Mouse (Mus musculus): ENCODE results near the gene Tmem150c. TPM values are rescaled to one million over a fixed set of nuclear protein-coding genes. Genes with fewer than 3 reads are reported as not detected.

The Tmem150c gene
- polyA plus RNA-seq, 1 experiment from 2014 or later: 0.59 TPM

DNA sequence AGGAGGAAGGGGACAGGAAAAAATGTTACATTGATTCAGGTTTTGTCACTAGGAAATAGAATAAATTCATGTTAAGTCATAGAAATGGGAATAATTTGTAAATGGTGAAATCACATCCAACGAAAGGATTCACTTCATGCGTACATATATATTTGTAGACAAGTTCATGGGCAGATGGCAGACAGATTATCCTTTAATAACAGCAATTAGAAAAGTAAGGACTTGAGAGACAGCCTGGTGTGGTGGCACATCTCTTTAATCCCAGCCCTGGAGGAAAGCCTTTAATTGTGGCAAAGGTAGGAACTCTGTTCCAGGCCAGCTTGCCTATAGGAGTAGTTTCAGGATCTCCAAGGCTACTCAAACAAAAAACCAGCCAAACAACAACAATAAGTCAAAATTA, 90.1 kb downstream of the Tmem150c start:
- H3K9ac ChIP-seq: no peak overlapping the region
- no peak overlapping the region for H3K27ac ChIP-seq (replicated peaks)
- H3K4me3 ChIP-seq (replicated peaks): no peak overlapping the region
- peaks cover 18% of the 10 kb centered on the region for H3K36me3 ChIP-seq (replicated peaks)
- no peak overlapping the region for H3K4me2 ChIP-seq
- no peaks in the 10 kb centered on the region for H3K4me1 ChIP-seq (replicated peaks)
- no peak for ATAC-seq (ENCODE audit: insufficient read depth)
- no peaks in the 10 kb centered on the region for H3K9me3 ChIP-seq (replicated peaks)
- no peaks in the 10 kb centered on the region for H3K27me3 ChIP-seq
- 71% methylated on average over 2 of the region's 2 CpGs for WGBS (ENCODE audit: insufficient replicate concordance)

DNA sequence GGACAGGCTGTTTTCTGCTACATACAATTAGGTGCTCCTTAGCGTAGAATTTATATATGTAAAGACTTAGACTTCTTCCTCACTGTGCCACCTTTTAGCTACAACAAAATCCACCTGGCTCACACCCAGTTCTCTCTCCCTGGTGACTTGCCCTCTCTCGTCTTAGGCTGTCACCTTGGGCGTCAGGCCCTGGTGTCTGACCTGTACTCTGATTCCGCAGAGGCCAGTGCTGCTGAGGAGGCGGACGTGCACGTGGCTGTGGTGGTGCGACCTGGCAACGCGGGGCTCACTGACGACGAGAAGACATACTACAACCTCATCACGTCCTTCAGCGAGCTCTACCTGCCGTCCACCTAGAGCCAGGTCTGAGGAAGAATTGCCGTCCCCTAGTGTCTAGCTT, 92.0 kb downstream of the Tmem150c start:
- Histone ChIP-seq H3K27me3 (no peaks in the 10 kb centered on the region), H3K4me1 (replicated peaks) (no peaks in the 10 kb centered on the region), H3K27ac (replicated peaks) (no peak overlapping the region), H3K4me2 (no peak overlapping the region), H3K9me3 (replicated peaks) (no peaks in the 10 kb centered on the region), H3K9ac (no peak overlapping the region), H3K4me3 (replicated peaks) (no peak overlapping the region), H3K36me3 (replicated peaks) (peaks cover 28% of the 10 kb centered on the region)
- WGBS (ENCODE audit: insufficient replicate concordance): 85% methylated on average over 16 of the region's 16 CpGs
- no peak for ATAC-seq (ENCODE audit: insufficient read depth)

DNA sequence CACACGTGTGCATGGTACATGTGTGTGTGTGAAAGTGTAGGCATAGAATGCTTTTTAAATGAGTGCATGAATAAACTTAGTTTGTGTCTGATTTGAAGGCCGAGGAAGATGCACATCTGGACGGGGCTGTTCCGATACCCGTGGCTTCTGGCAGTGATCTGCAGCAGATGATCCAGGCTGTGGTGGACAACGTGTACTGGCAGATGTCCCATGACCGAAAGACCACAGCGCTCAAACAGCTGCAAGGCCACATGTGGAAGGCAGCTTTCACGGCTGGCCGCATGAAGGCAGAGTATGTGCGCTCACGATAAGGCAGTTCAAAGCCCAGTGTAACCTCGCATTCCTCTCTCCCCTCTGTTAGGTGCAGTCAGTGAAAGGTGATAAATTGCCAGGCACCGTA, 98.7 kb downstream of the Tmem150c start:
- no peak overlapping the region for H3K4me3 ChIP-seq (replicated peaks)
- H3K27me3 ChIP-seq: no peaks in the 10 kb centered on the region
- no peak for ATAC-seq (ENCODE audit: insufficient read depth)
- H3K4me2 ChIP-seq: no peak overlapping the region
- H3K9ac ChIP-seq: no peak overlapping the region
- H3K4me1 ChIP-seq (replicated peaks): peaks cover 2% of the 10 kb centered on the region
- H3K9me3 ChIP-seq (replicated peaks): no peaks in the 10 kb centered on the region
- H3K36me3 ChIP-seq (replicated peaks): peaks cover 51% of the 10 kb centered on the region
- WGBS (ENCODE audit: insufficient replicate concordance): 85% methylated on average over 14 of the region's 14 CpGs
- H3K27ac ChIP-seq (replicated peaks): no peak overlapping the region

DNA sequence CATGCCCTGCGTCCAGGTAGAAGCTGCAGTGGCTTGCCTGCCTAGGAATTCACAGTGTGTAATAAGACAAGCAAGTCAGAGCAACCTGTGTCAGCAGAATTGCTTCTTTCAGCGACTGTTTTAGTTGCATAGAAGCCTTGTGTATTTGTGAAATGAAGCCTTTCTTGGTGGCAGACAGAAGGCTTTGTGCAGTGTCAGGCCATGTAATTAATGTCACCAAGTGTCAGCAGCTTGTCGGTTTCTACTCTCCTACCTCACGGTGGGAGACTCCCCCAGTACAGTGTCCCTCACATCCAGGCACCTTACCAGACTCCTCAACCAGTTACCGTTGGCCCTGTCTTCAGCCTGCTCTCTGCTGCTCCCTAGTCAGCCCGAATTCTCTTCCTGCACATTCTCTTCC, 100.3 kb downstream of the Tmem150c start:
- H3K4me1 ChIP-seq (replicated peaks): peaks cover 18% of the 10 kb centered on the region
- 72% methylated on average over 6 of the region's 6 CpGs for WGBS (ENCODE audit: insufficient replicate concordance)
- H3K4me2 ChIP-seq: no peak overlapping the region
- no peaks in the 10 kb centered on the region for H3K27me3 ChIP-seq
- H3K9me3 ChIP-seq (replicated peaks): no peaks in the 10 kb centered on the region
- H3K9ac ChIP-seq: no peak overlapping the region
- no peak overlapping the region for H3K4me3 ChIP-seq (replicated peaks)
- no peak for ATAC-seq (ENCODE audit: insufficient read depth)
- peaks cover 39% of the 10 kb centered on the region for H3K36me3 ChIP-seq (replicated peaks)
- H3K27ac ChIP-seq (replicated peaks): no peak overlapping the region

DNA sequence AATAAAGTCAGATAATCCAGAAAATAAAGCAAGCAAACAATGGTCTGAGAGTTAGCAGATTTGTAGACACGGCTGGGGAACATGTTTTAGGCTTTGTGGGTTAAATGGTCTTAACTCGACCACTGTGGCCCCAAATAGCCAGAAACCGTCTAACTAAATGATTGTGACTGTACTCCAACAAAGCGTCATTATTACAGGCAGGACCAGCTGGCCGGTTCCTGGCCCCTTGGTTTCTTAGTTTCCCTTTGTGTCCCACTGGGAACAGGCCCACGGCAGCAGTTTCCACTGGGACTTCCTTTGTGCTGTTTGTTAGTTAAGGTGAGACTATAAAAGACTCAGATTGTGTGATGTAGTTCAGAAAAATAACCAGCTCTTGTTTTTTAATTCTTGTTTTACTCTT, 100.9 kb downstream of the Tmem150c start:
- 71% methylated on average over 6 of the region's 6 CpGs for WGBS (ENCODE audit: insufficient replicate concordance)
- peaks cover 34% of the 10 kb centered on the region for H3K36me3 ChIP-seq (replicated peaks)
- no peaks in the 10 kb centered on the region for H3K27me3 ChIP-seq
- no peak for ATAC-seq (ENCODE audit: insufficient read depth)
- H3K9me3 ChIP-seq (replicated peaks): no peaks in the 10 kb centered on the region
- no peak overlapping the region for H3K27ac ChIP-seq (replicated peaks)
- no peak overlapping the region for H3K9ac ChIP-seq
- peaks cover 22% of the 10 kb centered on the region for H3K4me1 ChIP-seq (replicated peaks)
- no peak overlapping the region for H3K4me2 ChIP-seq
- H3K4me3 ChIP-seq (replicated peaks): no peak overlapping the region

DNA sequence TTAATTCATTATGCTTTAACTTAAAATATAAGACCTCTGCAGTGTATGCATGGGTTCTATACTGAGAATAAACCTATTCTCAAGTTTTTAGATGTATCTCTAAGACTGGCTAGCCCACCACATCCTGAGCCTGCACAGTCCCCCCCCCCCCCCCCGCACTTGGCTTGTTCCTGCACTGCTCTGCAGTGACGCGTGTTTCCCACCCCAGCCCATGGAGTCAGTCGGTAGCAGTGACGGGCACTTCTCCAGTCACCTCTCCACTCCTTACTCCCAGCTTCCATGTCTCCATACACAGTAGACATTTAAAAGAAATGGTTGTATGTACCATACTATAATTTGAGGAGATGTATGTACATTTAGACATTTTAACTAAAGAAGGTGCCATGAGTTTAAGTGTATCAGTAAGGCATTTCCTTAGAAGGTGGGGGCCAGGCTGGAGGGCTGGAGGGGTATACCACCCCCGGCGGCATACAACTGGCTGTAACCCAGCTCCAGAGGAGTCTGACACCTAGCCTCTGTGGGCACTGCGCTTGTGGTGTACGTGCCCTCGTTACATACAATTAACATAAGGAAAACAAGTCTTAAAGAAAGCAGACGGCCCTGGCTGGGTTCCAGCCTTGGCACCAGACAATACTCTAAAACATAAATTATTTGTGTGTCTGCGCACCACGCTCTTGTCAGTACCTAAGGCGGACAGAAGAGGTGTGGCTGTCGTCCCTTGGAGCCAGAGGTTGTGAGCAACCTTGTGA, 102.0 kb downstream of the Tmem150c start:
- Histone ChIP-seq H3K27me3 (no peaks in the 10 kb centered on the region), H3K9ac (no peak overlapping the region), H3K4me3 (replicated peaks) (no peak overlapping the region), H3K9me3 (replicated peaks) (no peaks in the 10 kb centered on the region), H3K4me1 (replicated peaks) (peaks cover 22% of the 10 kb centered on the region), H3K4me2 (no peak overlapping the region), H3K36me3 (replicated peaks) (peaks cover 31% of the 10 kb centered on the region), H3K27ac (replicated peaks) (no peak overlapping the region)
- no peak for ATAC-seq (ENCODE audit: insufficient read depth)
- 82% methylated on average over 14 of the region's 15 CpGs for WGBS (ENCODE audit: insufficient replicate concordance)

DNA sequence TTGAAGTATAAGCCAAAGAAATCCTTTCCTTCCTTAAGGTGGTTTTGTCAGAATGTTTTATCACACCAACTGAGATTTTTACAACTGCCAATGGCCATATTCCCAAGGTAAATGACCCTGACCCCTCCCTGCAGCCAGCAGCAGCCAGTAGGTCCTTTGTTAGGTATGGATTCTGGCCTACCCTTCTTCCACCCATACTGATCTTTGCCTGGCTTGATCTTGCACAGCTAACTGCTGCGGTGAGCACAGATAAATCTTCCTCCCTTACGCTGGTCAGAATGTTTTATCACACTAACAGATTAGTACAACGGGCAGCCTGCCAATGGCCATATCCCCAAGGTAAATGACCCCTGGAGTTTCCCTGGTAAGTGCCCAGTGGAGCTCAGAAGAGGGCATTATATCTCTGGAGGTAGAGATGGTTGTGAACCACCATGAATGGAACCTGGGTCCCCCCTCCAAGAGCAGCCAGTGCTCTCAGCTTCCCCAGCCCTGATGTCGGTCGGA, 103.7 kb downstream of the Tmem150c start:
- no peak for ATAC-seq (ENCODE audit: insufficient read depth)
- H3K4me3 ChIP-seq (replicated peaks): no peak overlapping the region

DNA sequence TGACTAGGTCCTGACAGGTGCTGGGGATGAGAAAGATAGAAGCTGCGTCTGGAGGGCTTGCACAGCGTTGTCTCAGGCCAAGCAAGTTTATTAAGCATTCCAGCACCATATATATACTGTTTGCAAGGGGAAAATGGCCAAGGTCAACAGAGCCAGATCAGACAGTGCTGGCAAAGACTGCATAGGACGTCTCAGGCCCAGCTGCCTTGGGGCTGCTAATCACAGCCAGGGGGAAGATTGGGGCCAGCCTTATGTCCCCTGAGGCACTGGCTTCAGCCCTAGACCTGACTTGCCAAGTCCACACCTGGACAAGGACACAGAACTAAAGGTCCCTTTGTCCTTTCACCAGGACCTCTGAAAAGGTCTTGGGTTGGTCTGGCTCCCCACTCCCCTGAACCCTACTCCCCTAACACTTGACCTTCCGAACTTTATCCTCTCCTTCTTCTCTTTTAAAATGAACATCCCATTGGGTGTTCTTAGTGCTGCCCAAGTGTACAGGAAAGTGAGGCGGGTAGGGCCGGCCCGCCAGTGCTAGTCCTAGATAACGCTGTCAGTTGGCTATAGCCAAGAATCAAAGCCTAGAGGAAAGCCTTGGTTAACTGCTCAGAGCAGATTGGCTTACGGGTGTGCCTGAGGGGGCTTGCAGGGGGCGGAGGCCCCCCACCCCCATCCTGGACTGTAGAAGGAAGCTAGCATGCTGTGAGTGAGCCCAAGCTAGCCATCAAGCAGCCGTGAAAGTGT, 104.6 kb downstream of the Tmem150c start:
- H3K36me3 ChIP-seq (replicated peaks): peaks cover 14% of the 10 kb centered on the region
- no peaks in the 10 kb centered on the region for H3K27me3 ChIP-seq
- H3K4me1 ChIP-seq (replicated peaks): peaks cover 22% of the 10 kb centered on the region
- ATAC-seq (ENCODE audit: insufficient read depth): peak; percentile 72
- no peak overlapping the region for H3K4me3 ChIP-seq (replicated peaks)
- no peak overlapping the region for H3K9ac ChIP-seq
- peak overlapping the region; percentile 18; the same call in 1 of the 2 replicates for H3K4me2 ChIP-seq
- WGBS (ENCODE audit: insufficient replicate concordance): 27% methylated on average over 11 of the region's 11 CpGs
- H3K27ac ChIP-seq (replicated peaks): no peak overlapping the region; the same call in 1 of the 2 replicates
- H3K9me3 ChIP-seq (replicated peaks): no peaks in the 10 kb centered on the region

More for the DNA sequence above, 103.7 kb downstream of the Tmem150c start:
- Histone ChIP-seq H3K27me3 (no peaks in the 10 kb centered on the region), H3K9me3 (replicated peaks) (no peaks in the 10 kb centered on the region), H3K36me3 (replicated peaks) (peaks cover 17% of the 10 kb centered on the region), H3K4me2 (no peak overlapping the region), H3K9ac (no peak overlapping the region), H3K4me1 (replicated peaks) (peaks cover 22% of the 10 kb centered on the region), H3K27ac (replicated peaks) (no peak overlapping the region)
- 39% methylated on average over 5 of the region's 5 CpGs for WGBS (ENCODE audit: insufficient replicate concordance)

DNA sequence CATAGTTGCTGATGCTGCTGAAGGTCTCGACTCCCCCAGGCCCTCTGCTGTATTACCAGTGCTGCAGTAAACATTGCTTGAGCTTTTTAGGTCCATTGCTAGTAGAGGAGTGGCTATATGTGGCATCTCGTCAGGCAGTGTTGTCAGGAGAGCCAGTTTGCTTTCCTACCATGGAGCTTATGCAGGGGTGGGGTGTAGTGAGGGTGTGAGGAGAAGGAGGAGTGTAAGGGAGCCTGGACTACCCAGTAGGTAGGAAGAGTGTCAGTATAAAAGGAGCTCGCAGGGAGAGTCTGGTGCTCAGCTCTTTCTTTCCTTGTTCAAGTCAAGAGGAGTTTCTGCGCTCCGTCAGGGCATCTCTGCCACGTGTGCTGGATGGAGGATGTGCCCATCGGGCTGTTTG, 106.9 kb downstream of the Tmem150c start:
- Histone ChIP-seq H3K4me1 (replicated peaks) (peaks cover 34% of the 10 kb centered on the region), H3K4me3 (replicated peaks) (no peak overlapping the region), H3K27ac (replicated peaks) (no peak overlapping the region), H3K9ac (no peak overlapping the region), H3K9me3 (replicated peaks) (no peaks in the 10 kb centered on the region), H3K36me3 (replicated peaks) (0 out of 2 replicates have a peak, but pooled peaks cover 5% of the 10 kb centered on the region), H3K27me3 (no peaks in the 10 kb centered on the region), H3K4me2 (no peak overlapping the region)
- no peak for ATAC-seq (ENCODE audit: insufficient read depth)
- 76% methylated on average over 7 of the region's 7 CpGs for WGBS (ENCODE audit: insufficient replicate concordance)

DNA sequence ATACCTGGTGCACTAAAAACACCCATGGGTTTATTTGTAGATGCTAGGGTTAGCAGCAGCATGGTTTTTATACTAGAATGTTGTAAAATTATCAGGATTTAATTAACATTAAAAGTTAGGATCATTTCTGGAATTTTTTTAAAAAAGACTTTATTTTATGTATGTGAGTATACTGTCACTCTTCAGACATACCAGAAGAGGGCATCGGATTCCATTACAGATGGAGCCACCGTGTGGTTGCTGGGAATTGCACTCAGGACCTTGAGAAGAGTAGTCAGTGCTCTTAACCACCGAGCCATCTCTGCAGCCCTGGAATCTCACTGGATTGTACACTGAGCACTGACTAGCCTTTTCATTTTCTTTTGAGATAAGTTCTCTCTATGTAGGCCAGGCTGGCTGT, 109.7 kb downstream of the Tmem150c start:
- H3K9ac ChIP-seq: no peak overlapping the region
- H3K36me3 ChIP-seq (replicated peaks): 0 out of 2 replicates have a peak, but pooled peaks cover 5% of the 10 kb centered on the region
- WGBS (ENCODE audit: insufficient replicate concordance): 61% methylated on average over 3 of the region's 3 CpGs
- H3K4me3 ChIP-seq (replicated peaks): no peak overlapping the region
- peaks cover 24% of the 10 kb centered on the region for H3K4me1 ChIP-seq (replicated peaks)
- H3K27me3 ChIP-seq: no peaks in the 10 kb centered on the region
- H3K4me2 ChIP-seq: no peak overlapping the region
- no peaks in the 10 kb centered on the region for H3K9me3 ChIP-seq (replicated peaks)
- no peak overlapping the region for H3K27ac ChIP-seq (replicated peaks)
- no peak for ATAC-seq (ENCODE audit: insufficient read depth)

DNA sequence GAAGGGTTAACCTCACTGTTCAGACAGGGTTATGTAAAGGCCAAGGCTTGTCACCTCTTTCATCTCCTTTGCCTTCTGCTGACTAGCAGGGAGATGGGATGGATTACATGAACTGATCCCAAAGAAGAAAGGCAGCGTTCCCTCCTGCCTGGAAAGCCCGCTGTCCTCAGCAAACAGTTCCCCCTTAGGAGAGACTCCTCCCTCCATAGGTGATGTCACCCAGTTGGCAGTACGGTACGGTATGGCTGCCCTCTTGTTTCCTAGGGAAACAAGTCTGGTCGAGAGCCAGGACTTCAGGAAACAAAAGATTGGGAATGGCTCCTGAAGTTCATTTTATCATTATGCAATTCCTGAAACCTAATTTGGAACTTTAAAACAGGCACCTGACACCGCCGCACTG, 111.7 kb downstream of the Tmem150c start:
- peaks cover 34% of the 10 kb centered on the region for H3K4me1 ChIP-seq (replicated peaks)
- ATAC-seq (ENCODE audit: insufficient read depth): no peak

More for the DNA sequence above, 111.7 kb downstream of the Tmem150c start:
- Histone ChIP-seq H3K9me3 (replicated peaks) (no peaks in the 10 kb centered on the region), H3K27me3 (no peaks in the 10 kb centered on the region), H3K36me3 (replicated peaks) (0 out of 2 replicates have a peak, but pooled peaks cover 6% of the 10 kb centered on the region), H3K27ac (replicated peaks) (no peak overlapping the region), H3K4me2 (no peak overlapping the region), H3K9ac (no peak overlapping the region), H3K4me3 (replicated peaks) (no peak overlapping the region)
- 77% methylated on average over 7 of the region's 7 CpGs for WGBS (ENCODE audit: insufficient replicate concordance)

All from liver, embryonic 15.5 days (tissue).